Mouse (Mus musculus) intestine, embryonic 16.5 days (tissue): ENCODE results near the gene Eddm3b. TPM values are rescaled to one million over a fixed set of nuclear protein-coding genes. Genes with fewer than 3 reads are reported as not detected.

Experiments
- ATAC-seq: fragments of 200-750 bp; cut with Nextera tagmentation; 2 replicates; pipeline ENCODE4 v1.8.0; 2017; ENCODE audit warnings: moderate TSS enrichment, moderate library complexity
- H3K27ac ChIP-seq: fragments of 300-500 bp; sonication (generic); 2 replicates; pipeline ENCODE4 v1.5.1; 2014; ENCODE audit warnings: mild to moderate bottlenecking, low read length
- H3K27me3 ChIP-seq: fragments of 300-500 bp; sonication (generic); replicated peaks from 2 replicates; pipeline ENCODE4 v1.6.1; 2014; ENCODE audit warnings: low read length, control low read depth, mixed read lengths; ENCODE audit not compliant: control insufficient read depth, insufficient read depth
- H3K36me3 ChIP-seq: fragments of 300-500 bp; sonication (generic); 2 replicates; pipeline ENCODE4 v1.6.1; 2014; ENCODE audit warnings: low read length, control low read depth; ENCODE audit not compliant: control insufficient read depth, insufficient read depth
- H3K4me1 ChIP-seq: fragments of 300-500 bp; sonication (generic); 2 replicates; pipeline ENCODE4 v1.6.1; 2014; ENCODE audit warnings: low read length, control low read depth, mixed read lengths; ENCODE audit not compliant: control insufficient read depth, insufficient read depth
- H3K4me2 ChIP-seq: fragments of 300-500 bp; sonication (generic); 2 replicates; pipeline ENCODE4 v1.6.1; 2014; ENCODE audit warnings: low read depth, low read length, control low read depth
- H3K4me3 ChIP-seq: fragments of 300-500 bp; sonication (generic); 2 replicates; pipeline ENCODE4 v1.5.1; 2014; ENCODE audit warnings: mild to moderate bottlenecking, low read length
- H3K9ac ChIP-seq: fragments of 300-500 bp; sonication (generic); 2 replicates; pipeline ENCODE4 v1.6.1; 2014; ENCODE audit warnings: low read depth, low read length
- H3K9me3 ChIP-seq: fragments of 300-500 bp; sonication (generic); 2 replicates; pipeline ENCODE4 v1.6.1; 2016; ENCODE audit warnings: low read length, control low read depth; ENCODE audit not compliant: control insufficient read depth
- WGBS: fragments of 180-500 bp; shearing (Covaris S2); extraction: QIAGEN DNeasy Blood & Tissue Kit; methylation state at CpG from one replicate; pipeline ENCODE4 v1.1.7; 2014; 5-methylcytosine and 5-hydroxymethylcytosine counted together
- polyA plus RNA-seq: library from polyadenylated mRNA; unstranded; fragments of >200 nt; fragmentation: Nextera tagmentation; extraction: Ambion mirVana; gene quantifications from 2 replicates; pipeline ENCODE4 v1.2.1, GENCODE M21; 2015

Eddm3b gene
- polyA plus RNA-seq, 1 experiment from 2014 or later, result not detected

DNA sequence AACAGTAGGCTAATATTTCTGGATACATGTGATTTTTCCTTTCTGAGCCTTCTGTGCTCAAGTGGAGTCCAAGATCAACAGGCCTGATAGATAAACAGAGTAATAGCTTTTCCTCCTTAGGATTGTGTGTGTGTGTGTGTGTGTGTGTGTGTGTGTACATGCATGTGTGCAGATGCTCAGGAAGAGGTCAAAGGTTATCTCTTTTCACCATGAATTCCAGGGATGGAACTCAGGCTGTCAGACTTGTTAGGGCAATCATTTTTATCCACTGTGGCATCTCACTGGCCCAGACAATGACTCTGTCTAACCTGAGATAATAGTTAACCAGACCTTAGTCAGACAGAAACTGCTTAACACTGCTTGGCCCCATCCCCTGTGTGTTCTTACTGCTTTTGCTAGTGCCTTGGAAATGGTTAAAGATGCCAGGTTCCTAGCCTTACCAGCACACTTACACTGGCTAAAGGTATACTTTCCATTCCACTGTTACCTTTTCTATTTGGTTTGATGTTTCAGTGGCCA, 7.7 kb upstream of the Eddm3b start:
- no peaks in the 10 kb centered on the region for H3K9me3 ChIP-seq
- peak; percentile 63 for ATAC-seq
- peaks cover 13% of the 10 kb centered on the region; the same call in 1 of the 2 replicates for H3K36me3 ChIP-seq
- H3K27ac ChIP-seq, result no peak overlapping the region
- H3K9ac ChIP-seq, result no peak overlapping the region
- no peak overlapping the region for H3K4me3 ChIP-seq
- H3K27me3 ChIP-seq, result no peaks in the 10 kb centered on the region
- no peaks in the 10 kb centered on the region for H3K4me1 ChIP-seq
- no peak overlapping the region for H3K4me2 ChIP-seq

DNA sequence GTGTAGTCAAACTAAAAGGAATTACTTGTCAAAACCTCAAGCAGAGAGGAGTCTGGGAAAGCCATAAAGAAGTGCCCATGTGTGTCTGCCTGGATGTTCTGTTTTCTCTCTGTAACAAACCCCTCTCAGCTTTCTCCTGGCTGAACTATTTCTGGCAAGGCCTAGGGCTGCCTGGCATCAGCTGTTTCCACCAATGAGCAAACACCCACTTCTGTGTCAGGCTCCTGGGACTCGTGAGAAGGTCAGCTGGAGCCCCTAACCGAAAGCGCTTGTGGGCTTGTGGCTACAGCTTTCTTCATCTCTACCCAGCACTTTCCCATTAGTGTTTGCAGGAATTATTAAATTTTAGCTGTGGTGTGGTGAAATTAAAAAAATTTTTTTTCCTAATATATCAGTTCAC, 2.3 kb upstream of the Eddm3b start:
- 59% methylated on average over 3 of the region's 3 CpGs for WGBS
- Histone ChIP-seq H3K27ac (no peak overlapping the region), H3K4me1 (no peaks in the 10 kb centered on the region), H3K9ac (no peak overlapping the region), H3K4me3 (no peak overlapping the region), H3K36me3 (no peaks in the 10 kb centered on the region), H3K4me2 (no peak overlapping the region), H3K9me3 (no peaks in the 10 kb centered on the region), H3K27me3 (no peaks in the 10 kb centered on the region)
- no peak for ATAC-seq

DNA sequence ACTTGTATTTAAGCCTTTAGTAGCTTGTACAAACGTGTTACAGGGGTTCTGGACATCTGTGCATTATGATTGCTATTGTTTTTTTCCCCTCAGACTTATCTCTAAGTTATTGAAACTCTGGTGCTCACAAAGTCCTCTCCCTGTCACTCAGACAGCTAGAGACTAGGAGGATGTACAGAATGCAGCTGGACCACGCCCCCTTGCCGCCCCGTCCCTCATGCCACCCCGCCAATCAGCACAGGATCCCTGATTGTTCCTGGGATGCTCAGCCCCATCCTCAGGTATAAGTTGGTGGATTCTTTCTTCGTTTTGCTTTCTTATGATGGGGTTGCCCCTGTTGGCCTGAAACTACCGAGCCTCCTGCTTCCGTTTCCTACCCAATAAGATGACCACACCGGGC, 750 bp upstream of the Eddm3b start:
- H3K27me3 ChIP-seq, result no peaks in the 10 kb centered on the region
- no peak for ATAC-seq
- H3K9ac ChIP-seq, result no peak overlapping the region
- H3K4me1 ChIP-seq, result no peaks in the 10 kb centered on the region
- H3K4me2 ChIP-seq, result no peak overlapping the region
- no peaks in the 10 kb centered on the region for H3K36me3 ChIP-seq
- H3K4me3 ChIP-seq, result no peak overlapping the region
- H3K9me3 ChIP-seq, result no peaks in the 10 kb centered on the region
- no peak overlapping the region for H3K27ac ChIP-seq
- 47% methylated on average over 9 of the region's 9 CpGs for WGBS

DNA sequence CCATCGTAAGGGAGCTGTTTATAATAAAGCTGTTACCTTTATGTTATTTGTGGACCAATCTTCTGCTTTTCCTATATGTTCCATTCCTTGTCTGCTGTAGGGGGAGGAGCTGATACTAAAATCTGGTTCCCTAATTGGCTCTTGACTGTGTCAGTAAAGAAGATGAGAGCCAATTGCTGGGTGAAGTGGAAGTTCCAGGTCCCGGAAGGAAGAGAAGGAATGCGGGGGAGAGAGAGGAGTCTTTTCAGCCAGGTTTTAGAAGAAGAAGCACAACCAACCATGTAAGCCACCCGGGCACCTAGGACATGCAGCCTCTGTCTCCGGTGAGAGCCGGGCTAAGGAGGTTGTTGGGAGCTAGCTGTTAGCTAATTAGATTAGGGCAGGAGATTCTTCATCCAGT, 11.5 kb downstream of the Eddm3b start:
- WGBS, result 87% methylated on average over 6 of the region's 6 CpGs
- Histone ChIP-seq H3K27me3 (no peaks in the 10 kb centered on the region), H3K36me3 (no peaks in the 10 kb centered on the region), H3K4me2 (no peak overlapping the region), H3K9ac (no peak overlapping the region), H3K4me1 (no peaks in the 10 kb centered on the region), H3K4me3 (no peak overlapping the region), H3K9me3 (no peaks in the 10 kb centered on the region), H3K27ac (no peak overlapping the region)
- no peak for ATAC-seq

DNA sequence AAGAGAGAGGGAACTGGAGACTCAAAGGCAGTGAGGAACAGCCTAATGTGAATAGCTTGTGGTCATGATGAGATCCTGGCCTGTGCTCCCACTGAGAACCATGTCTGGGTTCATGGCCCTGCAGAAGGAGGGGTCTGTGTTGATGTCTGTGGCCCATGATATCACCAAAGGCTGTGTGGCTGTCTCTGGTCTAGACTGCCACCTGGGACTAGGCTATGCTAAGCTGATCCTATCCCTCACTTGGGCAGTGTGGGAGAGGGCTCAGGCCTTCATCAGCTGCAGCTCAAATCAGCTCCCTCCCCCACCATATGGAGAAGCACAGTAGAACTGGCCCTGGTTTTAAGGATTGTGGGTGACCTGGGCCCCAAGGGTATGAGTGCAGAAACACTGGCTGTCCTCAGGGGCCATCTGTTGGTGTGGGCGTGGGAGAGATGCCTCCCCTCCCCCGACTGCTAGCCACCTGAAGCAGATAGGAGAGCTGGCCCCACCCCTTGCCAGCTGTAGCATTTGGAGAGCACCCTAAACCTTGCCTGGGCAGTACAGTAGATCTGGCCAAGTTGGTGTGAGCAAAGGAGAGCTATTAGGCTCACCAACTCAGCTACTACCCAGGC, 13.5 kb downstream of the Eddm3b start:
- no peaks in the 10 kb centered on the region for H3K4me1 ChIP-seq
- no peaks in the 10 kb centered on the region for H3K9me3 ChIP-seq
- no peak overlapping the region for H3K4me2 ChIP-seq
- ATAC-seq, result peak; percentile 76
- H3K36me3 ChIP-seq, result no peaks in the 10 kb centered on the region
- 51% methylated on average over 2 of the region's 2 CpGs for WGBS
- no peak overlapping the region for H3K27ac ChIP-seq
- H3K4me3 ChIP-seq, result no peak overlapping the region
- H3K27me3 ChIP-seq, result no peaks in the 10 kb centered on the region
- no peak overlapping the region for H3K9ac ChIP-seq

DNA sequence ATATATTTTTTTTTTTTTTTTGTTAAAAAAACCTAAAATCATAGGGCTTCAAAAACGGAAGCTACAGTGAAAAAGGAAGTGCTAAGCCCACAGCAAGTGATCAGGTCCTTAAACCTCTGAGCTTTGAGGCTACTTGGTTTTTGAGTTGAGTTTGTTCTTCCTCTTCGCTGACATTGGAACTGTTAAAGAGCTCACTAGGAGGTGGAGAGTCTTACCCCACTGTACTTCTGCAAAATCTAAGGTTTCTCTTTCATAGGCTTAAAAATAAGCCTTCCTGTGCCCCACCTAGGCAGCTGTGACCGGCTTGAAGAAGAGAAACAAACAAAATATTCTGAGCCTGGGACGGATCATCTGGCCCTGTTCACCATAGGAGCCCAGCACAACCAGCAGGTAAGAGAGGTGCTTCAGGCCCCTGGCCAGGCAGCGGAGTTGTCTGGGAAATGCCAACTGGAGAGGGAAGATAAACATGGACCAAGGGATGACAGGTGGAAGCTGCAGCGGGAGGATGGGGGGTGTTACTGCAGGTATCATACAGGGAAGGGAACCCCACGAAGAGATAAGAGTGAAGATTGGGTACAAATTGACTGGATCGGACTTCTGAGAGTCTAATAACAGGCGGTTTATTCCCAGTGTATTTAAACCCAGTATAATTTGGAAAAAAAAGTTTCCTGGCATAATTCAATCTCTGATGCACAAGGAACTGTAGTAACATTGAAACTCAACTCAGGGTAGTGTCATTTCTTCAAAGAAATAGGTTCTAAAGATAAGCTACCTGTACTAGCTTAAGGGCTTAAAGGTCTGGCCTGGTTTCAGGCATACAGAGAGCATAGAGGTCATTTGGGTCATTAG, 14.8 kb downstream of the Eddm3b start:
- Histone ChIP-seq H3K27me3 (no peaks in the 10 kb centered on the region), H3K9me3 (no peaks in the 10 kb centered on the region), H3K4me2 (no peak overlapping the region), H3K27ac (no peak overlapping the region), H3K36me3 (no peaks in the 10 kb centered on the region), H3K4me1 (no peaks in the 10 kb centered on the region), H3K4me3 (no peak overlapping the region), H3K9ac (no peak overlapping the region)
- no peak for ATAC-seq
- WGBS, result 72% methylated on average over 9 of the region's 9 CpGs

DNA sequence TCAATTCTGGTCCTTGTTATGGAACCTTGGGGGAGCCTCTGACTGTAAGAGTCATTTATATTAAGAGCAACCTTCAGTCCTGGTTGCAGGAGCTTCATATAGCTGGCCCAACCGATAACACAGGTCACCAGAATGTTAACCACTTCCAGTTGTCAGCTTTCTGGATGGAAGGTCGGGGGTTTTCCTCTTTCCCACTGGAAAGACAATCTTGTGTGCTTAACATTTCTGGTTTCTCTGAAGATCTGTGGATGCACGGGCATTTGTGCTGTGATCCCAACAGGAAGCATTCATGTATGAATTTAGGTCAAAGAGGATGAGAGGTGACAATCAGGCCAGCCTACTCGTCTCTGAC, 15.4 kb downstream of the Eddm3b start:
- H3K4me1 ChIP-seq, result no peaks in the 10 kb centered on the region
- H3K9me3 ChIP-seq, result no peaks in the 10 kb centered on the region
- no peak for ATAC-seq
- 85% methylated on average over 4 of the region's 4 CpGs for WGBS
- H3K36me3 ChIP-seq, result no peaks in the 10 kb centered on the region
- no peak overlapping the region for H3K4me2 ChIP-seq
- H3K4me3 ChIP-seq, result no peak overlapping the region
- no peak overlapping the region for H3K9ac ChIP-seq
- no peaks in the 10 kb centered on the region for H3K27me3 ChIP-seq
- no peak overlapping the region for H3K27ac ChIP-seq

DNA sequence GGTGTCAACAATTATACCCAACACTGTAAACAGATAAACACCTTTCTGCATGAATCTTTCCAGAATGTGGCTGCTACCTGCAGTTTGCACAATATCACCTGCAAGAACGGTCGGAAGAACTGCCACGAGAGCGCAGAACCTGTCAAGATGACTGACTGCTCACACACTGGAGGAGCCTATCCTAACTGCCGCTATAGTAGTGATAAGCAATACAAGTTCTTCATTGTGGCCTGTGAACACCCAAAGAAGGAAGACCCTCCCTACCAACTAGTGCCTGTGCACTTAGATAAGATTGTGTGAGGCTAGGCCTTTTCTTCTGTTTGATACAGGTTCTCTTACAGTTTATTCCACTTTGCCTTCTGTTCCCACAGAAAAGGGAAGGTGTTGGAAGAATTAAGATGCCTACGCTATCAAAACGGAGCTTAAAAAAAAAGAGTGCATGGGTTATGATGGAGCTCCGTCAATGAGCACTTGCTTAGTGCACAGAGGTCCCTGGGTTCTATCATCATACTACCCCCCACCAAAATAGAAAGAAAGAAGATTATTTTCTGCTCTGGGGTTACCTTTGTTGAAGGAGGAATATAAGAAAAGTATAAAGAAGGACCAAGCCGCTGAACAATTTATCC, 16.2 kb downstream of the Eddm3b start:
- H3K36me3 ChIP-seq, result no peaks in the 10 kb centered on the region
- no peak overlapping the region for H3K4me3 ChIP-seq
- H3K9ac ChIP-seq, result no peak overlapping the region
- no peak overlapping the region for H3K4me2 ChIP-seq
- peak; percentile 70 for ATAC-seq
- no peak overlapping the region for H3K27ac ChIP-seq
- no peaks in the 10 kb centered on the region for H3K4me1 ChIP-seq
- no peaks in the 10 kb centered on the region for H3K27me3 ChIP-seq
- no peaks in the 10 kb centered on the region for H3K9me3 ChIP-seq
- WGBS, result 74% methylated on average over 9 of the region's 9 CpGs

DNA sequence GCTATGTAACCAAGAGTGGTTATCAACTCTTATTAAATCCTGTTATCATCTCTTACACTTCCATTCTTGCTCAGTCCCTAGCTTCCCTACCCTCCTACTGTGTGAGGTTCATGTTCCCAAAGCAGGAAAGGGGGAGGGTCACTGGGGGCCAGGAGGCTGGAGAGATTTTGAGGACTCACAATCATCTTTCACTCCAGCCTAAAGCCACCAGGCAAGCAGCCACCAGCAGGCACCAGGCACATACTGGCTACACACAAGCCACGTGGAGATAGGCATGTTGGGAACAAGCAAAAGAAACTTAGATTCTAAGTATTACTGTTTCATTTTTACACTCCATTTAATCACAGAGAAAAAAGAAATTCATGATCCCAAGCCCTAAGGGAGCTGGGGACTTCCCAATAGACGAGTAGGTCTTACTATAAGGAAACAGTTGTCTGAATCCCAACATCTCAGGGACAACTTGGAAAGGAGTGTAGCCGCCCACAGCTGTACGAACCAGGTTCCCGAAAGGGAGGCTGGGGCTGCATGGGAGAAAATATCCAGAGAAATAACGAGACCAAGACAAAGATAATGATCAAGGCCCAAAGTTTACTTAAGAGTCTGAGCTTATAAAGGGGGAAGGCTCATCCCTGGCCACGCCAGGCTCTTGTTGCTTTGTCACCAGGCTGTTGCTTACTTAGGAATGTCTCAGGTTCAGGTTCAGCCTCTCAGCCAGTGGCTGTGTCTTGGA, 17.0 kb downstream of the Eddm3b start:
- Histone ChIP-seq H3K36me3 (no peaks in the 10 kb centered on the region), H3K9me3 (no peaks in the 10 kb centered on the region), H3K27ac (no peak overlapping the region), H3K9ac (no peak overlapping the region), H3K4me1 (no peaks in the 10 kb centered on the region), H3K4me3 (no peak overlapping the region), H3K4me2 (no peak overlapping the region), H3K27me3 (no peaks in the 10 kb centered on the region)
- 77% methylated on average over 7 of the region's 7 CpGs for WGBS
- ATAC-seq, result no peak
